Mouse (Mus musculus): ENCODE data around the gene Syce3.

The Syce3 gene

DNA sequence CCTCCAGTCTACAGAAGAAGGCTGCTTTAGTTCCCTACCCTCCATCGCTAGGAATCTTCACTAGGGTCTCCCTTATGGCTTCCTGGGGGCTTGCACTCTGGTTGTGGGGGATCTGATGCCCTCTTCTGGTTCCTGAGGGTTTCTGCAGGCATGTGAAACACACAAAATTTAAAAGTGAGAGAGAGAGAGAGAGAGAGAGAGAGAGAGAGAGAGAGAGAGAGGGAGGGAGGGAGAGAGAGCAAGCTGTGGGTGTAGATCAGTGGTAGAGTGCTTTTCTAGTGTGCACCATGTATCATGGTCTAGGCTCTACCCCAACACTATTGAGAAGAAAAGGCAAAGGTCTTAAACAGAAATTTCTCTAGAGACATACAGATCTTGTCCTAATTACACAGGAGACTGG lies 68.6 kb downstream of the Syce3 start:
- in situ Hi-C loops (cut with MboI; ENCODE audit: unreplicated experiment in 2 of 2): loop anchor here in 1 of 2 experiments (5.0 kb wide), 1 partner anchor 34 kb away; no protein-coding TSS in a partner anchor

Measured in v-Abl transformed pro-B cells (cell line).